Mouse (Mus musculus) spleen, adult 2 months (tissue): ENCODE measurements around the gene Tollip.

Source experiments
- CTCF ChIP-seq: fragments of 200-500 bp; IDR thresholded peaks from 2 replicates; pipeline ENCODE4 v1.5.1; 2011; ENCODE audit warnings: mild to moderate bottlenecking, inconsistent platforms; ENCODE audit not compliant: insufficient read depth, insufficient read length, insufficient replicate concordance; ENCODE audit errors: extremely low read depth
- POLR2A ChIP-seq: fragments of 200-500 bp; IDR thresholded peaks from 2 replicates; pipeline ENCODE4 v1.6.1; 2011; ENCODE audit warnings: low read depth, low read length, inconsistent platforms

DNA sequence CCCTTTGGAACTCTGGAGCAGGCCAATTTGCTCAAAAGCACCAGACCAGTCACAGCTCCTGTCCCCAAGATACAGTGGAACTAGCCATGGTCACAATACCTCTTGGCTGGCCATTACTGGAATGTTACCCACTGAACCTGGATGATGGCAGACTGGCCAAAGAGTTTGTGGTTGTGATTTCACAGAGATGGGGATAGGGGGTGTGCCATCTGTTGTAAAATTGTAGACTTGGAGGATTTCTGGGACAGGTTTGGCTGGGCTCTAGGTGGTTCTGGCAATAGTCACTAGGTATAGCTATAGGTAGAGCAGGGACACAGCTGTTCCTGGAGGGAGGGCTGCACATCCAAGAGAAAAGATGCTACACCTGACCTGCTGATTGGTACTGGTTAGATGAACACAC, 29.2 kb upstream of the Tollip start:
- no peak for TF ChIP-seq CTCF
- TF ChIP-seq POLR2A: no peak
